Mouse (Mus musculus) kidney, adult 2 months (tissue): ENCODE measurements at regions not wholly inside any gene's neighbourhood (a gene's known extent, or its start where the extent isn't known, plus 50 kb on each side); places are given as distances from the start of the nearest gene placed in this dataset.

Experiments used
- CTCF ChIP-seq: fragments of 200-500 bp; conservative IDR thresholded peaks from 2 replicates; pipeline ENCODE4 v1.5.1; 2011; ENCODE audit warnings: low read depth, mild to moderate bottlenecking, control low read depth, low read length, moderate library complexity, mixed read lengths; ENCODE audit not compliant: insufficient read depth, insufficient read length
- POLR2A ChIP-seq: fragments of 200-500 bp; IDR thresholded peaks from one replicate; pipeline ENCODE4 v1.6.1; 2011; ENCODE audit warnings: low read depth, low read length, control low read depth

- no peak for TF ChIP-seq CTCF
- TF ChIP-seq POLR2A, result no peak
These were observed 113.9 kb upstream of the 4931429L15Rik start for GRCm38 (mm10) chr9:46433716-46434115.
